In genomic region chr11:108984711-108985419, GRCm38 (mm10) we compare ENCODE assay signal across 30 mouse cellular contexts.
A peak's percentile ranks its signal among the peaks of the same experiment; 100 is the strongest.
DNase-seq lines count a peak whose midpoint lies in the region; ATAC-seq and TF ChIP-seq lines count a peak whose summit lies in the region.
"Had no signal": no experiment of that assay in that cellular context is flagged by ENCODE, and none has a peak within 500 bp of the region (broad histone marks: within the 10 kb centered on the region; RNA-seq: fewer than 3 reads in every experiment).

No protein-coding gene starts in this region.

- no peak for TF ChIP-seq EP300 in stomach, postnatal 0 days (optimal IDR thresholded peaks at IDR 0.05)

- no peak for TF ChIP-seq CTCF in stomach, postnatal 0 days (IDR thresholded peaks at IDR 0.05; ENCODE audit: low read depth)
- no peak for TF ChIP-seq CTCF in intestine, postnatal 0 days (IDR thresholded peaks at IDR 0.05; ENCODE audit: low read depth)

- no peak for ATAC-seq in heart, embryonic 12.5 days (ENCODE audit: insufficient number of reproducible peaks, low FRiP score)
- peak; percentile 45; the same call in 1 of the 2 replicates for ATAC-seq in stomach, embryonic 15.5 days (ENCODE audit: insufficient read depth, low FRiP score, low read depth)
- no peak for ATAC-seq in stomach, postnatal 0 days (ENCODE audit: low FRiP score, low TSS enrichment)
- ATAC-seq in intestine, postnatal 0 days = peak; percentile 27; the same call in 1 of the 2 replicates
- ATAC-seq: activated CD4-positive, CD25-positive, alpha-beta regulatory T cell, adult 4 months; forebrain, embryonic 13.5 days; hindbrain, embryonic 16.5 days had no signal

- H3K27ac ChIP-seq in heart, embryonic 12.5 days (ENCODE audit: poor library complexity, severe bottlenecking) = 0 out of 2 replicates have a peak overlapping the region, but pooled peaks have one; percentile 1
- no peak overlapping the region for H3K27ac ChIP-seq in heart, embryonic 10.5 days
- H3K27ac ChIP-seq in stomach, embryonic 15.5 days = no peak overlapping the region
- no peak overlapping the region for H3K27ac ChIP-seq in stomach, postnatal 0 days (replicated peaks)
- no peak overlapping the region for H3K27ac ChIP-seq in intestine, postnatal 0 days (ENCODE audit: low read depth, low read length)
- H3K27ac ChIP-seq: embryonic facial prominence, embryonic 12.5 days; forebrain, embryonic 13.5 days; liver, embryonic 14.5 days had no signal

- no peak overlapping the region for H3K4me3 ChIP-seq in heart, embryonic 12.5 days
- H3K4me3 ChIP-seq in heart, embryonic 10.5 days = no peak overlapping the region
- no peak overlapping the region for H3K4me3 ChIP-seq in stomach, embryonic 15.5 days (replicated peaks)
- H3K4me3 ChIP-seq in stomach, postnatal 0 days (ENCODE audit: low read depth, low read length) = no peak overlapping the region
- H3K4me3 ChIP-seq in intestine, postnatal 0 days (ENCODE audit: low read depth, low read length) = no peak overlapping the region
- H3K4me3 ChIP-seq: embryonic facial prominence, embryonic 12.5 days; forebrain, embryonic 13.5 days; heart, embryonic 13.5 days had no signal

- 59% methylated on average over 5 of the region's 5 CpGs for WGBS in heart, embryonic 12.5 days
- WGBS in heart, embryonic 10.5 days = 61% methylated on average over 5 of the region's 5 CpGs
- 65% methylated on average over 5 of the region's 5 CpGs for WGBS in stomach, embryonic 15.5 days
- 51% methylated on average over 5 of the region's 5 CpGs for WGBS in stomach, postnatal 0 days
- WGBS in intestine, postnatal 0 days = 59% methylated on average over 5 of the region's 5 CpGs

- H3K9me3 ChIP-seq in heart, embryonic 12.5 days (replicated peaks) = no peaks in the 10 kb centered on the region
- no peaks in the 10 kb centered on the region for H3K9me3 ChIP-seq in heart, embryonic 10.5 days
- H3K9me3 ChIP-seq in stomach, embryonic 15.5 days = no peaks in the 10 kb centered on the region
- H3K9me3 ChIP-seq in stomach, postnatal 0 days (ENCODE audit: control insufficient read depth, low read length) = no peaks in the 10 kb centered on the region
- H3K9me3 ChIP-seq in intestine, postnatal 0 days (ENCODE audit: control insufficient read depth) = no peaks in the 10 kb centered on the region
- H3K9me3 ChIP-seq: embryonic facial prominence, embryonic 12.5 days; forebrain, embryonic 13.5 days had no signal

- H3K4me1 ChIP-seq in heart, embryonic 12.5 days (replicated peaks) = peaks cover 11% of the 10 kb centered on the region
- H3K4me1 ChIP-seq in heart, embryonic 10.5 days = 0 out of 2 replicates have a peak, but pooled peaks cover 4% of the 10 kb centered on the region
- H3K4me1 ChIP-seq in stomach, embryonic 15.5 days = peaks cover 2% of the 10 kb centered on the region; the same call in 1 of the 2 replicates
- H3K4me1 ChIP-seq in stomach, postnatal 0 days (replicated peaks; ENCODE audit: control insufficient read depth, insufficient read depth) = no peaks in the 10 kb centered on the region
- H3K4me1 ChIP-seq in intestine, postnatal 0 days (replicated peaks; ENCODE audit: control insufficient read depth, insufficient read depth, low read length) = 0 out of 2 replicates have a peak, but pooled peaks cover 2% of the 10 kb centered on the region

- 0 out of 2 replicates have a peak, but pooled peaks cover 14% of the 10 kb centered on the region for H3K27me3 ChIP-seq in heart, embryonic 12.5 days (replicated peaks)
- no peaks in the 10 kb centered on the region for H3K27me3 ChIP-seq in heart, embryonic 10.5 days (ENCODE audit: insufficient read depth, poor library complexity, severe bottlenecking)
- no peaks in the 10 kb centered on the region for H3K27me3 ChIP-seq in stomach, embryonic 15.5 days (replicated peaks)
- H3K27me3 ChIP-seq in stomach, postnatal 0 days (ENCODE audit: control insufficient read depth, insufficient read depth, low read length) = no peaks in the 10 kb centered on the region
- H3K27me3 ChIP-seq in intestine, postnatal 0 days (replicated peaks; ENCODE audit: control insufficient read depth, insufficient read depth, low read length) = no peaks in the 10 kb centered on the region
- H3K27me3 ChIP-seq: embryonic facial prominence, embryonic 12.5 days; forebrain, embryonic 13.5 days had no signal

- no peak overlapping the region for H3K4me2 ChIP-seq in heart, embryonic 12.5 days
- H3K4me2 ChIP-seq in stomach, embryonic 15.5 days = no peak overlapping the region
- no peak overlapping the region for H3K4me2 ChIP-seq in stomach, postnatal 0 days (replicated peaks; ENCODE audit: low read depth)
- H3K4me2 ChIP-seq in intestine, postnatal 0 days (replicated peaks; ENCODE audit: low read depth) = no peak overlapping the region
- H3K4me2 ChIP-seq: embryonic facial prominence, embryonic 12.5 days; forebrain, embryonic 13.5 days; heart, embryonic 13.5 days; lung, embryonic 14.5 days had no signal

- H3K36me3 ChIP-seq in heart, embryonic 12.5 days = no peaks in the 10 kb centered on the region
- no peaks in the 10 kb centered on the region for H3K36me3 ChIP-seq in heart, embryonic 10.5 days
- no peaks in the 10 kb centered on the region for H3K36me3 ChIP-seq in stomach, embryonic 15.5 days
- no peaks in the 10 kb centered on the region for H3K36me3 ChIP-seq in stomach, postnatal 0 days (ENCODE audit: control insufficient read depth, insufficient read depth, low read length)
- H3K36me3 ChIP-seq in intestine, postnatal 0 days (ENCODE audit: control insufficient read depth, insufficient read depth) = no peaks in the 10 kb centered on the region
- H3K36me3 ChIP-seq: embryonic facial prominence, embryonic 12.5 days; heart, embryonic 13.5 days had no signal

- no peak for DNase-seq in heart, embryonic 10.5 days (ENCODE audit: low spot score)
- no peak for DNase-seq in stomach, postnatal 0 days (ENCODE audit: low spot score)
- no peak for DNase-seq in thymus, postnatal 10 days (ENCODE audit: low spot score in 2 of 2)
- DNase-seq in left cerebral cortex, postnatal 36 days (ENCODE audit: low spot score in 2 of 2) = no peak
- DNase-seq: adrenal gland, adult 8-10 months; cerebellum, adult 11 months; cerebellum, adult 9-10 months; cerebellum, postnatal 36 days; embryo, embryonic 11 days; gastrocnemius, postnatal 25 days; heart, adult 11 months; heart, postnatal 10 days; kidney, adult 9 months; kidney, postnatal 10 days; liver; lung, embryonic 14.5 days; midbrain, embryonic 14.5 days; retina, postnatal 1 day; right cerebral cortex, postnatal 14 days; thymus, adult 2 months; thymus, postnatal 4 days had no signal

- intact Hi-C loops in left cerebral cortex, postnatal 36 days (cut with DNase I) = loop anchor here (5.0 kb wide), 1 partner anchor 43 kb away; no protein-coding TSS in a partner anchor

- H3K9ac ChIP-seq in heart, embryonic 12.5 days = no peak overlapping the region
- no peak overlapping the region for H3K9ac ChIP-seq in stomach, embryonic 15.5 days
- H3K9ac ChIP-seq in stomach, postnatal 0 days (ENCODE audit: low read length) = no peak overlapping the region
- H3K9ac ChIP-seq in intestine, postnatal 0 days (ENCODE audit: low read depth, low read length) = no peak overlapping the region
- H3K9ac ChIP-seq: embryonic facial prominence, embryonic 12.5 days; forebrain, embryonic 13.5 days; heart, embryonic 13.5 days; liver, embryonic 14.5 days; lung, embryonic 14.5 days had no signal

Comparison
In these comparisons a context has a peak if more than half of its experiments do, and no peak if none do; other contexts are left out.
1. ATAC-seq: peak in stomach, embryonic 15.5 days (single experiment) and intestine, postnatal 0 days (single experiment); none in heart, embryonic 12.5 days (single experiment) and stomach, postnatal 0 days (single experiment).